Mouse (Mus musculus): ENCODE data around the gene Prkd2. TPM values are rescaled to one million over a fixed set of nuclear protein-coding genes. Genes with fewer than 3 reads are reported as not detected.

Gene Prkd2
- total RNA-seq, 2 experiments from 2014 or later = 3.9 to 8.2 TPM

- H3K27ac ChIP-seq = peak overlapping the region; percentile 85
- TF ChIP-seq CTCF (IDR thresholded peaks at IDR 0.05) = no peak
- H3K4me3 ChIP-seq = peak overlapping the region; percentile 87
- intact Hi-C loops (cut with DNase I) = loop anchor here (2.0 kb wide), 1 partner anchor 39 kb away; no protein-coding TSS in a partner anchor
- no peak for DNase-seq
Measured at GRCm38 (mm10) chr7:16875326-16875725, 32.6 kb downstream of the Prkd2 start.

- DNase-seq = peak; percentile 12
- Histone ChIP-seq H3K4me3 (peak overlapping the region; percentile 87), H3K27ac (peak overlapping the region; percentile 85)
- TF ChIP-seq CTCF (IDR thresholded peaks at IDR 0.05) = no peak
- intact Hi-C loops (cut with DNase I) = no loop called here
Measured at GRCm38 (mm10) chr7:16876006-16876405, 33.3 kb downstream of the Prkd2 start.

DNA sequence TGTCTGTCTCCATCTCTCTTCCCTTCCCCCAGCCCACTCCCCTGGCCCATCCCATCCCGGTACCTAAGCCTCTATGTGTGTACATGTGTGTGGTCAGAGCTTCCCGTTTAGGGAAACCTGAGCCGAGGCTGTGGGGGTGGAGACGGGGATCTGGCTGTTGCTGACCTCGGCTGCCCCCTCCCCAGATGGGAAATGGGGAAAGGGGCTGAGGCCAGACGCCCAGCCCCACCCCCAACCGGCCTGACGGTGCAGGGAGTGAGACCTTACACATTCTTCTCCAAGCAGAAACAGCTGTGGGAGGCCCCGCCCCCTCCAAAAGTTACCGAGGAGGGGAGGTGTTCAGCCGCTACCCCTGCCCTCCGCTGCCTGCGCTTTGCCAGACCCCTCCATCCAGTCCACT lies 33.9 kb downstream of the Prkd2 start:
- intact Hi-C loops (cut with DNase I) = no loop called here
- peak overlapping the region; percentile 53 for H3K27ac ChIP-seq
- DNase-seq = peak; percentile 51
- peak overlapping the region; percentile 87 for H3K4me3 ChIP-seq
- no peak for TF ChIP-seq CTCF (IDR thresholded peaks at IDR 0.05)

DNA sequence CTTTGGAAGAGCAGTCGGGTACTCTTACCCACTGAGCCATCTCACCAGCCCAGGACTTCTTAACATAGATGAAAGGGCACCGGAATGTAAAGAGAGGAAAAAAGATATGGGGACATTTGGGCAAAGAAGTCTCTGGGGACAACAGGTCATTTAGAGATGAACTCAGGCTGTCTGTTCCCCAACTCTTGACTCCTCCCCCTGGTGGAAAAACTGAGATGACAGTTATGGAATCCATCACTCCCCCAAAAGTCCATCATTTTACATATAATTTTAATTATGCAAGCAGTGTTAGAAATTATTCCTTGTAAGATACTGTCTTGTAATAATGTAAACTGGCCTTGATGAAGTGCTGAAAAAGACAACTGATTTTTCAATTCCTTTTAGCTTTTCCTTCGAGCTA lies 35.0 kb downstream of the Prkd2 start:
- no peak overlapping the region for H3K4me3 ChIP-seq
- no peak overlapping the region for H3K27ac ChIP-seq
- intact Hi-C loops (cut with DNase I) = no loop called here
- DNase-seq = no peak
- TF ChIP-seq CTCF (IDR thresholded peaks at IDR 0.05) = no peak; the same call in 1 of the 2 replicates

DNA sequence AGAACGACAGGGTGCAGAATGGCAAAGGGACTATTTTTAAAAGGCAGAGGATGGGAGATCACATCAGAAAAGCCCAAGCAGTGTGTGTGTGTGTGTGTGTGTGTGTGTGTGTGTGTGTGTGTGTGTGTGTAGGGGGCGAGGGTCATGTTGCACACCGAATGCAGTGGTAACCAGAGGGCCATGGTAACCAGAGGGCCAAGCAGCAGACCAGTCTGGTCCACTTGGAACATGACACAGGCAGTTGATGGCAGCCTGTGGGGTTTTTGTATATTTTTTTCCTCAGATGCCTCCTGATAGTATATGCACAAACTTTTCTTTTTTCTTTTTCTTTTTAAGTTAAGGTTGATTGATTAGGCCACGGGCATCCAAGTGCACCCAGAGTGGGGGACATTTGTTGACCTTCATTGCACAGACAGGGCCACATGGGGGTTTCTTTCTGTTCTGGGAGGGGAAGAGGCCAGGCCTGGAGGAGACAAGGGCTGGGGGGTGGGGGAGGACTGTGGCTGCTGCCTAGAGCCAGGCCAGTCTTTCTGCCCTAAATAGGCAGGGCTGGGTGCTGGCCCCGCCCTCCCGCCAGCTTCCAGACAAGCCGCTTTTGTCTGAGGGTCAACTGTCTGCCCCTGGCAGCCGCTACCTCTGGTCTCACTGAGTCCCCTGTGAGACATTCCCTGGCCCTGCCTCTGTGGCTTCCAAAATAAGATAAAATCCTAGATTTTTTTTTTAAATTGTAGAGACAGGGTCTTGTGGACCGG lies 37.3 kb downstream of the Prkd2 start:
- DNase-seq = peak; percentile 58
- TF ChIP-seq CTCF (IDR thresholded peaks at IDR 0.05) = no peak
- Histone ChIP-seq H3K4me3 (no peak overlapping the region), H3K27ac (peak overlapping the region; percentile 70)
- intact Hi-C loops (cut with DNase I) = no loop called here

DNA sequence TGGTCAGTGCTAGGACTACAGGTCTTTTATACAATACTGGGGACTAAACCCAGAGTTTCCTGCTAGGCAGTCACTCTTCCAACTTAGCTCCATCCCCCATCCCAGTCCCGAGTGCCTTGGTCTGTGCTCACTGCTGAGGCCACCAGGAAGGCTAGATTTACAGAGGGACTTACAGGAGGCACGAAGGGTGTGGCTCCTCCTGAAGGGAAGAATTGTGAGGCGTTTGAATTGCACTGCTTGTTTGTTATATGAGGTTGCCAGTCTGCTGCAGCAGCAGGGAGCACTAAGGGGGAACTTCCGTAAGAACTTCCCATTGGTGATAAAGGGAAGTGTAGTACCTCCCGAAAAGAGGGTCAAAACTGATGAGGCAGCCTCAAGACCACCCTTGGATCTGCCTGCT lies 37.9 kb downstream of the Prkd2 start:
- no peak overlapping the region for H3K4me3 ChIP-seq
- peak; percentile 12 for DNase-seq
- intact Hi-C loops (cut with DNase I) = no loop called here
- peak overlapping the region; percentile 70 for H3K27ac ChIP-seq
- TF ChIP-seq CTCF (IDR thresholded peaks at IDR 0.05) = no peak

DNA sequence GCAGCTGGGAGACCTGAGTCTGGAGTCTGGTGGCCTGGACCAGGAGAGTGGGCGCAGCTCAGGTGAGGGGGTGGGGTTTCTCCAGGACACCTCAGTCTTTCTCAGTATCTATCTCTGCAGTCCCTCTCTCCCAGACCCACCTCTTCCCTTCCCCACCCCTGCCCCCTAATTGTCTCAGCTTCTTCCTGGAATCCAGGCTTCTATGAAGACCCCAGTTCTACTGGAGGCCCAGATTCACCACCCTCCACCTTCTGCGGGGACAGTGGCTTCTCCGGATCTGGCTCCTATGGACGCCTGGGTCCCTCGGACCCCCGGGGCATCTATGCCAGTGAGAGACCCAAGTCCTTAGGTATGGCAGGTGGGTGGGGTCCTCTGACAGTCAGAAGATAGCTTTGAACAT lies 40.5 kb downstream of the Prkd2 start:
- Histone ChIP-seq H3K27ac (no peak overlapping the region), H3K4me3 (no peak overlapping the region)
- DNase-seq = peak; percentile 12
- intact Hi-C loops (cut with DNase I) = loop anchor here (1.0 kb wide), 1 partner anchor 22 kb away; no protein-coding TSS in a partner anchor
- no peak for TF ChIP-seq CTCF (IDR thresholded peaks at IDR 0.05)

DNA sequence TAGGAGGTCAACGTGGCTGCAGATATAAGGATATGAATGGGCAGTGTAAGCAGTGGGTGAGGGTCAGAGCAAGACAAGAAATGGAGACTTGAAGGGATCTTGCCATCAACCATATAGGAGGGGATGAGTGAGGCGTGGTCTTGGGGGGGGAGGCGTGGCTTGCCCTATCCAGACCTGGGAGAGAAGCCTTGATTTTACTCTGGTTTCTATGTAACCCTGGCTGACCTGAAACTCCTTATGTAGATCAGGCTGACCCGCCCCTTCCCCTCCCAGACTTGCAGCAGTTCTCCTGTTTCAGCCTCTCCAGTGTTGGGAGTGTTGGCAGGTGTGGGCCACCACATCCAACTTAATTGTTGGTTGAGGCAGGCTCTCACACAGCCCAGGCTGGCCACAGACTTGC lies 41.6 kb downstream of the Prkd2 start:
- intact Hi-C loops (cut with DNase I) = no loop called here
- peak; percentile 14 for DNase-seq
- TF ChIP-seq CTCF (IDR thresholded peaks at IDR 0.05) = no peak
- Histone ChIP-seq H3K4me3 (no peak overlapping the region), H3K27ac (no peak overlapping the region)

DNA sequence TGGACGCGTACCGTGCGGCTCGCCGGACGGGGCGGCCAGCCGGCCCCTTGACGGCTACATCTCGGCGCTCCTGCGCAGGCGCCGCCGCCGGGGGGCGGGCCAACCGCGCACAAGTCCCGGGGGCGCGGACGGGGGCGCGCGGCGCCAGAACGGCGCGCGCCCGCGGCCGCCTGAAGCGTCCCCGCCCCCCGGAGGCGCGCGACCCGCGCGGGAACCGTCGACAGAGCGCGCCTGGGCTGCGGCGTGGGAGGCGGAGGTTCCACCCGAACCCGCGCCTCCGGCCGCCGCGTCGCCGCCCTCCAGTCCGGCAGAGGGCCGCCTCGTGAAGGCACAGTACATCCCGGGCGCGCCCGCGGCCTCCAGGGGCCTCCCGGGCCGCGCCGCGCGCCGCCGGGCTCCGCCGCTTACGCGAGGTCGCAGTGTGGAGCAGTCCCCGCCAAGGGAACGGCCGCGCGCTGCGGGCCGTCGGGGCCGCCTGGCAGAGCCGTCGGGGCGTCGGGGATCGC lies 42.6 kb downstream of the Prkd2 start:
- 0 out of 2 replicates have a peak overlapping the region, but pooled peaks have one; percentile 23 for H3K4me3 ChIP-seq
- no peak for TF ChIP-seq CTCF (IDR thresholded peaks at IDR 0.05)
- DNase-seq = peak; percentile 32
- intact Hi-C loops (cut with DNase I) = loop anchor here (5.0 kb wide), 1 partner anchor 73 kb away; no protein-coding TSS in a partner anchor
- no peak overlapping the region for H3K27ac ChIP-seq

DNA sequence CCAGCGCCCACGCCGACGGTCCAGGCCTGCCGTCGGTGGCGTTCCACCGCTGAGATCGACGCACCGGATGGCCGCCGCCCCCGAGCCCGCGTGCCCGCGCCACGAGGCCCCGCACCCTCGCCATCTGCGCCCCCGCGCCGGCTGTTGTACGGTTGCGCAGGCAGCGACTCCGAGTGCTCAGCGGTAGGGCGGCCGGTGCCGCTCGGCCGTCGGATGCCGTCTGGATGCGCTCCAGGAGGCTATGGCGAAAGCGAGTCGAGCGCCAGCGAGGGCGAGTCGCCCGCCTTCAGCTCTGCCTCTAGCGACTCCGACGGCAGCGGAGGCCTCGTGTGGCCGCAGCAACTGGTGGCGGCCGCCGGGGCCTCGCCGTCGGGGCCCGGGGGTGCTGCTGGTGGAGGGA lies 43.2 kb downstream of the Prkd2 start:
- no peak for TF ChIP-seq CTCF (IDR thresholded peaks at IDR 0.05)
- DNase-seq = peak; percentile 19
- no peak overlapping the region for H3K4me3 ChIP-seq
- H3K27ac ChIP-seq = no peak overlapping the region
- intact Hi-C loops (cut with DNase I) = loop anchor here (5.0 kb wide), 1 partner anchor 74 kb away; no protein-coding TSS in a partner anchor

DNA sequence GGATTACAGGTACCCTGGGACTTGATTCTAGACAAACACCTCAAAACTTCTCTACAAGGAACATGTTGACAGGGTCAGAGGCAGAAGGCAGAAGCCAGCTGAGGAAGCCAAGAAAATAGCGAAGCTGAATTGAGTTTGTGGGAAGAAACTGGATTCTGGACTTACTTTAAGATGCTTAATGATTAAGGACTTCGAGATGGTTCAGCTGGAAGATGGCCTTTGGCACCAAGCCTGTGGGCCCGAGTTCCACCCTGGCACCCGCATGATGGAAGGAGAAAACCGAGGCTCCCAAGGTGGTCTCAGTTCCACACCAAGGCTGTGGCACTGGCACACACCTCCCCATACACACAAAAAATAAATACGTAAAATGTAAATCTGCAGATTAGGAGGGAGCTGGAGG lies 47.8 kb downstream of the Prkd2 start:
- TF ChIP-seq CTCF (IDR thresholded peaks at IDR 0.05) = no peak
- Histone ChIP-seq H3K4me3 (peak overlapping the region; percentile 66), H3K27ac (peak overlapping the region; percentile 79)
- DNase-seq = peak; percentile 57
- intact Hi-C loops (cut with DNase I) = no loop called here

- intact Hi-C loops (cut with DNase I) = no loop called here
- Histone ChIP-seq H3K27ac (peak overlapping the region; percentile 79), H3K4me3 (peak overlapping the region; percentile 66)
- TF ChIP-seq CTCF (IDR thresholded peaks at IDR 0.05) = no peak
- peak; percentile 91 for DNase-seq
Measured at GRCm38 (mm10) chr7:16890944-16891343, 48.2 kb downstream of the Prkd2 start.

GRCm38 (mm10) chr7:16891641-16892351 lies 49.1 kb downstream of the Prkd2 start, which contains the start of gene Gng8:
Gene Gng8 (plus strand): TSS chr7:16891786.
- peak; percentile 91 for DNase-seq
- Histone ChIP-seq H3K4me3 (peak within 1 kb of the TSS; percentile 66), H3K27ac (peak within 1 kb of the TSS; percentile 79)
- peak; percentile 95 for TF ChIP-seq CTCF (IDR thresholded peaks at IDR 0.05)
- intact Hi-C loops (cut with DNase I) = loop anchor here (1.0 kb wide), 1 partner anchor 17 kb away; no protein-coding TSS in a partner anchor

Measured in gastrocnemius, adult 2 months (tissue).